In the genomic region with DNA sequence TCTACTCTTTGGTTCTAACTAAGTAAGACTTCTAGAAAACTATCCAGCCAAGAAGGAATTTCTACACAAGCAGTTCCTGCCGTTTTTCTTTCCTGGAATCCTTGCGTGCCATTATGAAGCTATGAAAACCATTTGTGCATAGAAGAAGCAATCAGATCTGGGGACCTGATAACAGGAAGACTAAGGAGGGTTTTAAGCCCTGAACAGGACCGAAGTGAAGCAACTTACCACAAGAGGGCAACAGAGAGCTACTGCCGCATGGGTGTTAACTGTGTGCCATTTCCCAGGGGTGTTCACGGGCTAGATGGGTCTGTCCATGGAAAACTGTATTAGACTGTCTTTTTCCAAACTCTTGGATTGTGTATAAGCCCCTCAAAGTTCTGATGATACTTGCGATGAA, we compare ENCODE assay signal across 8 mouse cellular contexts. TPM values are rescaled to one million over a fixed set of nuclear protein-coding genes. Genes with fewer than 3 reads are reported as not detected.
DNase-seq lines count a peak whose midpoint lies in the region; ATAC-seq and TF ChIP-seq lines count a peak whose summit lies in the region.

No protein-coding gene starts in this region.

- H3K4me2 ChIP-seq in limb, embryonic 11.5 days (ENCODE audit: low read depth, severe bottlenecking): no peak overlapping the region
- no peak overlapping the region for H3K4me2 ChIP-seq in midbrain, postnatal 0 days (ENCODE audit: low read depth, low read length, poor library complexity, severe bottlenecking)

- H3K9ac ChIP-seq in limb, embryonic 11.5 days (ENCODE audit: low read length): no peak overlapping the region
- H3K9ac ChIP-seq in midbrain, postnatal 0 days (replicated peaks; ENCODE audit: low read length, poor library complexity, severe bottlenecking): no peak overlapping the region

- no peaks in the 10 kb centered on the region for H3K27me3 ChIP-seq in limb, embryonic 11.5 days (ENCODE audit: control insufficient read depth, insufficient read depth, low read length)
- H3K27me3 ChIP-seq in midbrain, postnatal 0 days (ENCODE audit: insufficient read depth, low read length): no peaks in the 10 kb centered on the region

- intact Hi-C loops in gastrocnemius, postnatal 36 days (cut with DNase I): loop anchor here (2.0 kb wide), 2 partner anchors 71 to 275 kb away; no protein-coding TSS in a partner anchor

- H3K4me1 ChIP-seq in limb, embryonic 11.5 days (ENCODE audit: control insufficient read depth, insufficient read depth, low read length): no peaks in the 10 kb centered on the region
- no peaks in the 10 kb centered on the region for H3K4me1 ChIP-seq in midbrain, postnatal 0 days (ENCODE audit: insufficient read depth, low read length)

- no peak overlapping the region for H3K4me3 ChIP-seq in limb, embryonic 11.5 days (ENCODE audit: low read depth, low read length)
- no peak overlapping the region for H3K4me3 ChIP-seq in midbrain, postnatal 0 days (ENCODE audit: low read depth, low read length)

- peak; percentile 74 for DNase-seq in 416B (ENCODE audit: low read depth)
- peak; percentile 66 to 93 for DNase-seq in adrenal gland, adult (ENCODE audit: inconsistent age in 2 of 2, low spot score in 1 of 2)
- peak; percentile 93 for DNase-seq in embryo, embryonic 10 days (ENCODE audit: low spot score)
- DNase-seq in gastrocnemius, postnatal 36 days: peak; percentile 39 to 64
- DNase-seq in kidney, adult 9 months: peak; percentile 84
- peak; percentile 81 for DNase-seq in limb, embryonic 11.5 days (ENCODE audit: low spot score)
- peak; percentile 84 for DNase-seq in midbrain, postnatal 0 days (ENCODE audit: low spot score)
- DNase-seq in spleen, postnatal 4 days (ENCODE audit: low spot score in 2 of 2): peak; percentile 25 to 71

- H3K27ac ChIP-seq in limb, embryonic 11.5 days (replicated peaks; ENCODE audit: low read depth, low read length): no peak overlapping the region
- no peak overlapping the region for H3K27ac ChIP-seq in midbrain, postnatal 0 days (ENCODE audit: low read depth, low read length)

- no peaks in the 10 kb centered on the region for H3K36me3 ChIP-seq in limb, embryonic 11.5 days (ENCODE audit: control insufficient read depth, insufficient read depth, low read length)
- no peaks in the 10 kb centered on the region for H3K36me3 ChIP-seq in midbrain, postnatal 0 days (ENCODE audit: insufficient read depth, low read length)

- no peak for ATAC-seq in limb, embryonic 11.5 days (ENCODE audit: insufficient number of reproducible peaks, low FRiP score, low TSS enrichment, low read depth)
- ATAC-seq in midbrain, postnatal 0 days (ENCODE audit: low FRiP score): no peak

- peak; percentile 87 for TF ChIP-seq CTCF in midbrain, postnatal 0 days (IDR thresholded peaks at IDR 0.05)

- 17% methylated on average over 6 of the region's 6 CpGs for WGBS in limb, embryonic 11.5 days
- WGBS in midbrain, postnatal 0 days: 18% methylated on average over 6 of the region's 6 CpGs

- H3K9me3 ChIP-seq in limb, embryonic 11.5 days (ENCODE audit: control insufficient read depth, low read length): no peaks in the 10 kb centered on the region
- no peaks in the 10 kb centered on the region for H3K9me3 ChIP-seq in midbrain, postnatal 0 days (ENCODE audit: low read length)

RNA-seq across cellular contexts. Expression of a gene that starts 24.8 kb away (rescaled TPM):
- not detected for total RNA-seq in gastrocnemius, postnatal 36 days (2021)
- polyA plus RNA-seq in limb, embryonic 11.5 days (2014; fragmentation: Nextera tagmentation; extraction: Ambion mirVana): 2.0 and 2.7 TPM in 2 replicates
- total RNA-seq in midbrain, postnatal 0 days (2014; rRNA removed): 1.2 and 3.6 TPM in 2 replicates
- polyA plus RNA-seq in midbrain, postnatal 0 days (2015; fragmentation: Nextera tagmentation; extraction: Ambion mirVana): 2.6 and 2.9 TPM in 2 replicates

RNA-seq across cellular contexts. Expression of a gene that starts 31.9 kb away (rescaled TPM):
- 10 to 100 TPM; 22.9 to 28.9 TPM for total RNA-seq in gastrocnemius, postnatal 36 days (2021)
- 86.9 and 93.4 TPM in 2 replicates for polyA plus RNA-seq in limb, embryonic 11.5 days (2014; fragmentation: Nextera tagmentation; extraction: Ambion mirVana)
- total RNA-seq in midbrain, postnatal 0 days (2014; rRNA removed): 13.4 and 15.5 TPM in 2 replicates
- polyA plus RNA-seq in midbrain, postnatal 0 days (2015; fragmentation: Nextera tagmentation; extraction: Ambion mirVana): 8.3 and 9.3 TPM in 2 replicates

RNA-seq across cellular contexts. Expression of a gene that starts 57.1 kb away (rescaled TPM):
- total RNA-seq in gastrocnemius, postnatal 36 days (2021): under 1 TPM in 1 of 2 experiments, not detected in 1; 0.08 TPM
- 0.08 and 0.09 TPM in 2 replicates for polyA plus RNA-seq in limb, embryonic 11.5 days (2014; fragmentation: Nextera tagmentation; extraction: Ambion mirVana)
- total RNA-seq in midbrain, postnatal 0 days (2014; rRNA removed): 0.05 and 2.2 TPM in 2 replicates
- polyA plus RNA-seq in midbrain, postnatal 0 days (2015; fragmentation: Nextera tagmentation; extraction: Ambion mirVana): 0.11 and 0.16 TPM in 2 replicates
